Mouse (Mus musculus) telencephalon, adult 2 months (tissue): ENCODE measurements at regions not wholly inside any gene's neighbourhood (a gene's known extent, or its start where the extent isn't known, plus 50 kb on each side); places are given as distances from the start of the nearest gene placed in this dataset.

Source experiments
- DNase-seq: peaks from one replicate; pipeline ENCODE4 v3.0.0-alpha.2; 2011; ENCODE audit warnings: low read depth, low spot score

- no peak for DNase-seq
Observed at GRCm38 (mm10) chr3:15200990-15201389, 131.1 kb downstream of the Gm9733 start.

GRCm38 (mm10) chr3:15202760-15203159 is 129.3 kb downstream of the Gm9733 start:
- DNase-seq: no peak

- no peak for DNase-seq
Observed at GRCm38 (mm10) chr3:15205266-15206229, 126.6 kb downstream of the Gm9733 start.

- DNase-seq: no peak
Observed at GRCm38 (mm10) chr3:15212357-15212756, 119.7 kb downstream of the Gm9733 start.

GRCm38 (mm10) chr3:15217591-15217990 is 114.5 kb downstream of the Gm9733 start:
- DNase-seq: no peak

GRCm38 (mm10) chr3:15219275-15219674 is 112.8 kb downstream of the Gm9733 start:
- no peak for DNase-seq

GRCm38 (mm10) chr3:15223266-15223665 is 108.8 kb downstream of the Gm9733 start:
- DNase-seq: no peak

- no peak for DNase-seq
Observed at GRCm38 (mm10) chr3:15224452-15224851, 107.7 kb downstream of the Gm9733 start.

- no peak for DNase-seq
Observed at GRCm38 (mm10) chr3:15228641-15229040, 103.5 kb downstream of the Gm9733 start.

- DNase-seq: no peak
Observed at GRCm38 (mm10) chr3:15230204-15230603, 101.9 kb downstream of the Gm9733 start.

- no peak for DNase-seq
Observed at GRCm38 (mm10) chr3:15231433-15231832, 100.7 kb downstream of the Gm9733 start.

- DNase-seq: peak; percentile 58
Observed at GRCm38 (mm10) chr3:15237817-15238432, 94.2 kb downstream of the Gm9733 start.

GRCm38 (mm10) chr3:15242388-15242787 is 89.7 kb downstream of the Gm9733 start:
- DNase-seq: no peak

GRCm38 (mm10) chr3:15243584-15243983 is 88.5 kb downstream of the Gm9733 start:
- DNase-seq: no peak

GRCm38 (mm10) chr3:15244999-15245398 is 87.1 kb downstream of the Gm9733 start:
- peak; percentile 36 for DNase-seq
